Mouse (Mus musculus): Measurements from ENCODE around the gene Nrg3. TPM values are rescaled to one million over a fixed set of nuclear protein-coding genes. Genes with fewer than 3 reads are reported as not detected.

Gene Nrg3
- polyA plus RNA-seq, 1 experiment from 2014 or later = not detected

DNA sequence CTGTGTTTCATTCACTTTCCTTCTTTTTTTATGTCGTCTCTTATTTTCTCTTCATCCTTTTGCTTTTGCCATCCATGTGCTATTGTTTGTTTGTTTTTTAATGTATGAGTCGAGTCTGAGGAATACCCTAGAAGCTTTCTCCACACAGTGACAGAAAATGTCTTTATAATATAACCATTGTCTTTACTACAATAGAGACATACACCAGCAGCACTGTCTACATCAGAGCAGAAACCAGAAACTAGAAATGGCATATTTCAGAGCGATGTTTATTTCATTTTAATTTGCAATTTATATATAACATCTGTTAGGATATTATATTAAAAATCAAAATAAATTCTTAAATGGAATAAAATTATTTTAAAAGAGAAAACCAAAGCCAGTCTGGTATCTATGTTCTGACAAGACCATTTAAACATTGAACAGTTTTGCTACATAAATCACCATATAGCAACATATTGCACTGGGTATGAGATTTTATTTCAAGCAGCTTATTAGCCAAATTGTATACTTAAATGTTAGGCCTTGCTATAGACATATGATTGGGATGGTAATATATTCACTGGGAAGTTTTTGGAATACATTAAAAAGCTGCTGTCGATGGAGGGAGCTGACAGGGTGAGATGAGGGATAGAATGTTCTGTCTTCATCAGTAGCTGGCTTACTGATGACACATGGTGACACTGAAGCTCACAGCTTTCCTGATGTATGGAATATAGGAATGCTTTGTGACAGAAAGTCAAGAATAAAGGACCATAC lies 120.7 kb downstream of the Nrg3 start:
- no peak for ATAC-seq
- 63% methylated on average over 4 of the region's 4 CpGs for WGBS (ENCODE audit: insufficient replicate concordance)
- TF ChIP-seq CTCF (IDR thresholded peaks at IDR 0.05; ENCODE audit: low read depth) (no peak), EP300 (IDR thresholded peaks at IDR 0.05; ENCODE audit: low read depth) (no peak)

DNA sequence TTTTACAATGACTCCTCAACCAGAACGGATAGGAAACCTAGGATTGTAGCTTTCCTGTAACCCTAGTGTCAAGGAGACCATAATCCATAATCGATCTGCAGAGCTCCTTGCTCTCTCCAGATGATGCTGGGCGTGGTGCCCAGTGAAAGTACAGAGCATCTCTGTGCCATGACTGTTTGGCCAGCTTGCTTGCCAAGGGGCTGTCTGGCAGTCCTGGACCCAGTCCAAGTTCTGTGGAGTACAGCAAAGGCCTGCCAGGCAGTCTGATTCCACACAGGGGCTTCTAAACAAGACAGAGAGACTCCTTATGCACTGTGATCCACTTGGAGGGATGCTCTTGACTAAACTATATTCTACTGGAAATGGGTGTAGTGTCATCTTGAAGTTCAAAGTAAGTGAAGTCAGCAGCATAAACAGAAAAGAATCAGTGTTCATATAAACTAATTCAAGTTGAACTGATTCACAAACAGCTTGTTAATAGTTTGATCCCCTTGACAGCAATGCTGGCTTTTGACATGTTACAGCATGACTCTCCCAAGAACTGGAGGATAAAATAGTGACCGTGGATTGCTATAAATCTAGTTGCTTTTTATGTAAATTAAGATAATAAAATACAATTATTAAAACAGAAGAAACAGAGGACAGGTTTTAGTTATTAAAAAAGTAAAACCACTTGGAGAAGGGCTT lies 155.3 kb downstream of the Nrg3 start:
- Histone ChIP-seq H3K27me3 (ENCODE audit: insufficient read depth, low read length) (no peaks in the 10 kb centered on the region), H3K4me3 (ENCODE audit: low read depth, low read length) (no peak overlapping the region), H3K9me3 (ENCODE audit: low read length) (0 out of 2 replicates have a peak, but pooled peaks cover 2% of the 10 kb centered on the region), H3K4me1 (ENCODE audit: insufficient read depth) (no peaks in the 10 kb centered on the region), H3K9ac (replicated peaks) (no peak overlapping the region), H3K36me3 (replicated peaks; ENCODE audit: insufficient read depth, low read length) (no peaks in the 10 kb centered on the region), H3K4me2 (ENCODE audit: low read depth, low read length) (no peak overlapping the region), H3K27ac (ENCODE audit: low read depth) (no peak overlapping the region)
- DNase-seq = no peak
- TF ChIP-seq EP300 (IDR thresholded peaks at IDR 0.05; ENCODE audit: low read depth) (no peak), CTCF (IDR thresholded peaks at IDR 0.05; ENCODE audit: low read depth) (no peak)
- ATAC-seq = no peak
- WGBS (ENCODE audit: insufficient replicate concordance) = 52% methylated on average over 4 of the region's 4 CpGs

More for the DNA sequence above, 120.7 kb downstream of the Nrg3 start:
- H3K27ac ChIP-seq (ENCODE audit: low read depth) = no peak overlapping the region
- H3K4me1 ChIP-seq (ENCODE audit: insufficient read depth) = no peaks in the 10 kb centered on the region
- no peaks in the 10 kb centered on the region for H3K27me3 ChIP-seq (ENCODE audit: insufficient read depth, low read length)
- H3K4me3 ChIP-seq (ENCODE audit: low read depth, low read length) = no peak overlapping the region
- H3K9me3 ChIP-seq (ENCODE audit: low read length) = no peaks in the 10 kb centered on the region
- H3K36me3 ChIP-seq (replicated peaks; ENCODE audit: insufficient read depth, low read length) = no peaks in the 10 kb centered on the region
- no peak for DNase-seq
- H3K9ac ChIP-seq (replicated peaks) = no peak overlapping the region
- H3K4me2 ChIP-seq (ENCODE audit: low read depth, low read length) = no peak overlapping the region

DNA sequence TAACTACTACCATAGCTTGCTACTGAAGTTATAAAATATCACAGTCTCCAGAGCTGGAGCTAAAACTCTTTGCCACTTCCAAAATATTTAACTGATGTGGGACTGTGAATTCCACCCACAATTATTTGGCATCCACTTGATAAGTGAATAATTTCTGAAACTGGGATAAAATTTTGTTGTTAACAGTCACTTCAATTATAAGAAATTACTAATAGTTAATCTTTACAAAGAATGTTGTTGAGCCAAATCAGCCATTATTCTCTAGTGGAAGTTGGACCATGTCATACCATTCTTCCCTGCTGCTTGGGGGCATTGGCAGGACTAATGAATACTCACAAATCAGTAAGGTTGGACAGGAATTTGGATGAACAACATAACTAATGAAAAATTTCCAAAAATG lies 158.8 kb downstream of the Nrg3 start:
- Histone ChIP-seq H3K27ac (ENCODE audit: low read depth) (no peak overlapping the region), H3K9ac (replicated peaks) (no peak overlapping the region), H3K4me3 (ENCODE audit: low read depth, low read length) (no peak overlapping the region), H3K4me1 (ENCODE audit: insufficient read depth) (no peaks in the 10 kb centered on the region), H3K4me2 (ENCODE audit: low read depth, low read length) (no peak overlapping the region), H3K36me3 (replicated peaks; ENCODE audit: insufficient read depth, low read length) (no peaks in the 10 kb centered on the region), H3K27me3 (ENCODE audit: insufficient read depth, low read length) (no peaks in the 10 kb centered on the region), H3K9me3 (ENCODE audit: low read length) (0 out of 2 replicates have a peak, but pooled peaks cover 2% of the 10 kb centered on the region)
- TF ChIP-seq EP300 (IDR thresholded peaks at IDR 0.05; ENCODE audit: low read depth) = no peak
- no peak for TF ChIP-seq CTCF (IDR thresholded peaks at IDR 0.05; ENCODE audit: low read depth)
- DNase-seq = no peak
- no peak for ATAC-seq

DNA sequence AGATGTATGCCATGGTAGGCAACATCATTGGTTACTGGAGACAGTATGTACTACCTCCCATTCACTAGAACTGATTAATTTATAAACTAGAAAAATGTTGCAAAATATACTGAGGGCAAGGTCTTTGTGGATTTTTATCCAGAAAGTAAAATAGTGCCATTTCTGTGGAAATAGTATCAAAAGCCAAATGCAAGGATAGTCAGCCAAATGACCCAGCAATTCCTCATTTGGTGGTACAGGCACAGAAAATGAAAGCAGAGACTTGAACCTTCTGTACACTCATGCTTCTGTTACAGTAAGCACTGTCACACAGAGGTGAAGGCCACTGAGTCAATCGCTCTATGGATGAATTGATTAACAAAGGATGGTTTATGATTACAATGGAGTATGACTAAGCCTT lies 207.8 kb downstream of the Nrg3 start:
- TF ChIP-seq EP300 (IDR thresholded peaks at IDR 0.05; ENCODE audit: low read depth) (no peak), CTCF (IDR thresholded peaks at IDR 0.05; ENCODE audit: low read depth) (no peak)
- ATAC-seq (no peak), DNase-seq (no peak)
- no peak overlapping the region for H3K9ac ChIP-seq (replicated peaks)
- H3K36me3 ChIP-seq (replicated peaks; ENCODE audit: insufficient read depth, low read length) = no peaks in the 10 kb centered on the region
- H3K4me1 ChIP-seq (ENCODE audit: insufficient read depth) = no peaks in the 10 kb centered on the region
- H3K27me3 ChIP-seq (ENCODE audit: insufficient read depth, low read length) = no peaks in the 10 kb centered on the region
- H3K27ac ChIP-seq (ENCODE audit: low read depth) = no peak overlapping the region
- H3K4me3 ChIP-seq (ENCODE audit: low read depth, low read length) = no peak overlapping the region
- no peak overlapping the region for H3K4me2 ChIP-seq (ENCODE audit: low read depth, low read length)
- WGBS (ENCODE audit: insufficient replicate concordance) = 65% methylated on average over 1 of the region's 1 CpGs
- H3K9me3 ChIP-seq (ENCODE audit: low read length) = no peaks in the 10 kb centered on the region

DNA sequence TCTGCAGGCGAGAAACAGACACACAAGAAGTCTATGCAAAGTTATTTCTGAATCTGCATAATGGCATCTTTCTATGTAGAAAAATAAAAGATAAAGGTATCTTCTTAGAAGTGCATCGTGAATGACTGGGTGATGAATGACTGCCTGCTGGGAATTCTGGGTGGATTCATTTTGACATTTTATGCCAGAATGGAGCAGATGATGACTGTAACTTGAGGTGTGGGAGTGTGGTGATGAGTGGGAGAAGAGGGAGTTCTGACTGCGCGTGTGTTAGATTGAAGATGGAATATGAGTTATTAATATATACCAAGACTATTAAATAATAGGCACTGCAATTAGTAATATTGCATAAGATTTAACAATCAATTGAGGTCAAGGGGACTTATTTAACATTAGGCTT lies 208.5 kb downstream of the Nrg3 start:
- 85% methylated on average over 4 of the region's 4 CpGs for WGBS (ENCODE audit: insufficient replicate concordance)
- Histone ChIP-seq H3K9me3 (ENCODE audit: low read length) (no peaks in the 10 kb centered on the region), H3K4me3 (ENCODE audit: low read depth, low read length) (no peak overlapping the region), H3K27ac (ENCODE audit: low read depth) (no peak overlapping the region), H3K9ac (replicated peaks) (no peak overlapping the region), H3K27me3 (ENCODE audit: insufficient read depth, low read length) (no peaks in the 10 kb centered on the region), H3K4me1 (ENCODE audit: insufficient read depth) (no peaks in the 10 kb centered on the region), H3K4me2 (ENCODE audit: low read depth, low read length) (no peak overlapping the region), H3K36me3 (replicated peaks; ENCODE audit: insufficient read depth, low read length) (no peaks in the 10 kb centered on the region)
- DNase-seq (no peak), ATAC-seq (no peak)
- no peak for TF ChIP-seq EP300 (IDR thresholded peaks at IDR 0.05; ENCODE audit: low read depth)
- TF ChIP-seq CTCF (IDR thresholded peaks at IDR 0.05; ENCODE audit: low read depth) = no peak

DNA sequence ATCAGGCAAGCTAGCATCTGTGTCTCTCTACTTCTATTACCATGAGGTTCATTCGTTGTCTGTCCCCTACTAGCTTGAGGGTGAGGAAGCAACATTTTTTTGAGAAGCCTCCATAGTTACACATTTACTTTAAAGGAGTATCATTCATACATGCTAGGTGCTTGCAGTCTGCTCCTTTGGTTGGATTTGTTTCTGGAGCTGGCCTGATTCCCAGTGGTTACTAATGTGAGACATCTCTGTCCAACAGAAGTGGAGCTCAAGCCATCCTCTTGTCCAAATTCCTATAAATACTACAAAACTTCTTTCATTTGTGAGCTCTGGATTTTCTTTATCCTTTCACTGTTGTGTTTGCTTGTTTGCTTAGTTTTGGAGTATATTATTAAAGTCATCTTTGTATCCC lies 211.9 kb downstream of the Nrg3 start:
- DNase-seq = no peak
- H3K9me3 ChIP-seq (ENCODE audit: low read length) = no peaks in the 10 kb centered on the region
- WGBS (ENCODE audit: insufficient replicate concordance) = 56% methylated on average over 1 of the region's 1 CpGs

More for the DNA sequence above, 211.9 kb downstream of the Nrg3 start:
- H3K4me1 ChIP-seq (ENCODE audit: insufficient read depth) = no peaks in the 10 kb centered on the region
- no peak overlapping the region for H3K27ac ChIP-seq (ENCODE audit: low read depth)
- H3K9ac ChIP-seq (replicated peaks) = no peak overlapping the region
- no peak overlapping the region for H3K4me3 ChIP-seq (ENCODE audit: low read depth, low read length)
- H3K36me3 ChIP-seq (replicated peaks; ENCODE audit: insufficient read depth, low read length) = no peaks in the 10 kb centered on the region
- TF ChIP-seq EP300 (IDR thresholded peaks at IDR 0.05; ENCODE audit: low read depth) = no peak
- TF ChIP-seq CTCF (IDR thresholded peaks at IDR 0.05; ENCODE audit: low read depth) = no peak
- H3K4me2 ChIP-seq (ENCODE audit: low read depth, low read length) = no peak overlapping the region
- no peaks in the 10 kb centered on the region for H3K27me3 ChIP-seq (ENCODE audit: insufficient read depth, low read length)
- ATAC-seq = no peak

Measured in liver, postnatal 0 days (tissue).